Mouse (Mus musculus) kidney, embryonic 14.5 days (tissue): Measurements from ENCODE around the gene Slc30a3. TPM values are rescaled to one million over a fixed set of nuclear protein-coding genes. Genes with fewer than 3 reads are reported as not detected.

Source experiments
- ATAC-seq: fragments of 200-750 bp; cut with Nextera tagmentation; 2 replicates; pipeline ENCODE4 v1.8.0; 2017; ENCODE audit warnings: moderate number of reproducible peaks, mild to moderate bottlenecking, moderate TSS enrichment, moderate library complexity; ENCODE audit not compliant: low FRiP score, low TSS enrichment
- H3K27ac ChIP-seq: fragments of 300-500 bp; sonication (generic); 2 replicates; pipeline ENCODE4 v1.5.1; 2014; ENCODE audit warnings: low read depth, mild to moderate bottlenecking, low read length, moderate library complexity, mixed read lengths
- H3K27me3 ChIP-seq: fragments of 300-500 bp; sonication (generic); 2 replicates; pipeline ENCODE4 v1.6.1; 2014; ENCODE audit warnings: mild to moderate bottlenecking, low read length; ENCODE audit not compliant: control insufficient read depth, insufficient read depth
- H3K36me3 ChIP-seq: fragments of 300-500 bp; sonication (generic); 2 replicates; pipeline ENCODE4 v1.6.1; 2014; ENCODE audit warnings: low read length, mixed read lengths; ENCODE audit not compliant: control insufficient read depth, insufficient read depth
- H3K4me1 ChIP-seq: fragments of 300-500 bp; sonication (generic); 2 replicates; pipeline ENCODE4 v1.6.1; 2014; ENCODE audit warnings: low read length, mixed read lengths; ENCODE audit not compliant: control insufficient read depth, insufficient read depth
- H3K4me2 ChIP-seq: fragments of 300-500 bp; sonication (generic); replicated peaks from 2 replicates; pipeline ENCODE4 v1.6.1; 2014; ENCODE audit warnings: low read depth, mild to moderate bottlenecking, low read length
- H3K4me3 ChIP-seq: fragments of 300-500 bp; sonication (generic); 2 replicates; pipeline ENCODE4 v1.5.1; 2014; ENCODE audit warnings: mild to moderate bottlenecking, low read length
- H3K9ac ChIP-seq: fragments of 300-500 bp; sonication (generic); 2 replicates; pipeline ENCODE4 v1.6.1; 2014; ENCODE audit warnings: low read depth, mild to moderate bottlenecking, low read length, moderate library complexity
- H3K9me3 ChIP-seq: fragments of 300-500 bp; sonication (generic); 2 replicates; pipeline ENCODE4 v1.6.1; 2016; ENCODE audit warnings: low read length; ENCODE audit not compliant: control insufficient read depth
- WGBS: fragments of 180-500 bp; shearing (Covaris S2); extraction: QIAGEN DNeasy Blood & Tissue Kit; methylation state at CpG from one replicate; pipeline ENCODE4 v1.1.7; 2014; 5-methylcytosine and 5-hydroxymethylcytosine counted together
- polyA plus RNA-seq: library from polyadenylated mRNA; unstranded; fragments of >200 nt; fragmentation: Nextera tagmentation; extraction: Ambion mirVana; gene quantifications from 2 replicates; pipeline ENCODE4 v1.2.1, GENCODE M21; 2014

Slc30a3 gene
- polyA plus RNA-seq, 1 experiment from 2014 or later = 1.9 TPM

GRCm38 (mm10) chr5:31083949-31084348, 24.1 kb downstream of the Slc30a3 start:
- no peaks in the 10 kb centered on the region; the same call in 1 of the 2 replicates for H3K27me3 ChIP-seq
- H3K4me2 ChIP-seq = no peak overlapping the region
- H3K36me3 ChIP-seq = no peaks in the 10 kb centered on the region; the same call in 1 of the 2 replicates
- no peak overlapping the region for H3K4me3 ChIP-seq
- WGBS = 3% methylated on average over 7 of the region's 8 CpGs
- no peaks in the 10 kb centered on the region for H3K9me3 ChIP-seq
- no peak overlapping the region for H3K27ac ChIP-seq
- H3K4me1 ChIP-seq = peaks cover 5% of the 10 kb centered on the region
- no peak overlapping the region for H3K9ac ChIP-seq
- peak; percentile 79 for ATAC-seq

GRCm38 (mm10) chr5:31082935-31083625, 25.0 kb downstream of the Slc30a3 start:
- no peak overlapping the region for H3K4me3 ChIP-seq
- H3K4me2 ChIP-seq = peak overlapping the region; percentile 15; the same call in 1 of the 2 replicates
- no peak overlapping the region for H3K9ac ChIP-seq
- H3K9me3 ChIP-seq = no peaks in the 10 kb centered on the region
- ATAC-seq = no peak
- H3K4me1 ChIP-seq = peaks cover 5% of the 10 kb centered on the region
- 21% methylated on average over 12 of the region's 12 CpGs for WGBS
- H3K36me3 ChIP-seq = peaks cover 8% of the 10 kb centered on the region
- H3K27me3 ChIP-seq = no peaks in the 10 kb centered on the region
- H3K27ac ChIP-seq = no peak overlapping the region

- no peak for ATAC-seq
Observed at GRCm38 (mm10) chr5:31082355-31082754, 25.7 kb downstream of the Slc30a3 start.

GRCm38 (mm10) chr5:31081386-31081785, 26.7 kb downstream of the Slc30a3 start:
- H3K27ac ChIP-seq = no peak overlapping the region
- 79% methylated on average over 3 of the region's 3 CpGs for WGBS
- H3K9ac ChIP-seq = no peak overlapping the region
- peaks cover 5% of the 10 kb centered on the region for H3K4me1 ChIP-seq
- H3K4me3 ChIP-seq = no peak overlapping the region
- no peak overlapping the region for H3K4me2 ChIP-seq
- peaks cover 25% of the 10 kb centered on the region for H3K36me3 ChIP-seq
- no peak for ATAC-seq
- no peaks in the 10 kb centered on the region for H3K27me3 ChIP-seq
- H3K9me3 ChIP-seq = no peaks in the 10 kb centered on the region

More at GRCm38 (mm10) chr5:31082355-31082754, 25.7 kb downstream of the Slc30a3 start:
- Histone ChIP-seq H3K27ac (no peak overlapping the region), H3K4me2 (no peak overlapping the region; the same call in 1 of the 2 replicates), H3K4me3 (no peak overlapping the region), H3K9me3 (no peaks in the 10 kb centered on the region), H3K4me1 (peaks cover 5% of the 10 kb centered on the region), H3K36me3 (peaks cover 15% of the 10 kb centered on the region), H3K9ac (no peak overlapping the region), H3K27me3 (no peaks in the 10 kb centered on the region)
- WGBS = 12% methylated on average over 5 of the region's 5 CpGs

GRCm38 (mm10) chr5:31080795-31081164, 27.3 kb downstream of the Slc30a3 start:
- WGBS = 56% methylated on average over 3 of the region's 3 CpGs

GRCm38 (mm10) chr5:31080059-31080794, 27.8 kb downstream of the Slc30a3 start:
- ATAC-seq = no peak
- WGBS = 79% methylated on average over 13 of the region's 13 CpGs

More at GRCm38 (mm10) chr5:31080795-31081164, 27.3 kb downstream of the Slc30a3 start:
- Histone ChIP-seq H3K27me3 (no peaks in the 10 kb centered on the region), H3K4me2 (no peak overlapping the region), H3K4me3 (no peak overlapping the region), H3K9me3 (no peaks in the 10 kb centered on the region), H3K27ac (no peak overlapping the region), H3K9ac (no peak overlapping the region), H3K36me3 (peaks cover 31% of the 10 kb centered on the region), H3K4me1 (peaks cover 5% of the 10 kb centered on the region)
- ATAC-seq = no peak

GRCm38 (mm10) chr5:31076346-31076745, 31.7 kb downstream of the Slc30a3 start:
- H3K9ac ChIP-seq = no peak overlapping the region
- peaks cover 73% of the 10 kb centered on the region for H3K36me3 ChIP-seq
- H3K27ac ChIP-seq = no peak overlapping the region
- no peak for ATAC-seq
- no peaks in the 10 kb centered on the region for H3K9me3 ChIP-seq
- H3K4me3 ChIP-seq = no peak overlapping the region
- no peak overlapping the region for H3K4me2 ChIP-seq
- 88% methylated on average over 13 of the region's 13 CpGs for WGBS
- no peaks in the 10 kb centered on the region for H3K4me1 ChIP-seq
- H3K27me3 ChIP-seq = no peaks in the 10 kb centered on the region

More at GRCm38 (mm10) chr5:31080059-31080794, 27.8 kb downstream of the Slc30a3 start:
- Histone ChIP-seq H3K4me1 (peaks cover 5% of the 10 kb centered on the region), H3K27me3 (no peaks in the 10 kb centered on the region), H3K4me3 (no peak overlapping the region), H3K36me3 (peaks cover 36% of the 10 kb centered on the region), H3K27ac (no peak overlapping the region), H3K9me3 (no peaks in the 10 kb centered on the region), H3K9ac (no peak overlapping the region), H3K4me2 (no peak overlapping the region)

- Histone ChIP-seq H3K4me1 (no peaks in the 10 kb centered on the region), H3K4me3 (no peak overlapping the region), H3K36me3 (peaks cover 97% of the 10 kb centered on the region), H3K27me3 (no peaks in the 10 kb centered on the region), H3K4me2 (no peak overlapping the region), H3K9me3 (no peaks in the 10 kb centered on the region), H3K27ac (no peak overlapping the region), H3K9ac (no peak overlapping the region)
- WGBS = 93% methylated on average over 12 of the region's 12 CpGs
- no peak for ATAC-seq
Observed at GRCm38 (mm10) chr5:31073176-31073575, 34.9 kb downstream of the Slc30a3 start.

GRCm38 (mm10) chr5:31071821-31072220, 36.2 kb downstream of the Slc30a3 start:
- no peaks in the 10 kb centered on the region for H3K9me3 ChIP-seq
- H3K27ac ChIP-seq = no peak overlapping the region
- peaks cover 97% of the 10 kb centered on the region for H3K36me3 ChIP-seq
- no peaks in the 10 kb centered on the region for H3K4me1 ChIP-seq
- no peak overlapping the region for H3K4me2 ChIP-seq
- no peak overlapping the region for H3K9ac ChIP-seq
- no peak overlapping the region for H3K4me3 ChIP-seq
- WGBS = 94% methylated on average over 11 of the region's 11 CpGs
- H3K27me3 ChIP-seq = no peaks in the 10 kb centered on the region
- ATAC-seq = no peak
